Mouse (Mus musculus): ENCODE results near the gene Zfp697. TPM values are rescaled to one million over a fixed set of nuclear protein-coding genes. Genes with fewer than 3 reads are reported as not detected.
"Not testable (repeated sequence)": the region's sequence is repeated elsewhere in the genome, so short reads cannot be mapped to it uniquely, and the experiment has no call there.

The Zfp697 gene
- polyA plus RNA-seq, 1 experiment from 2014 or later: 8.8 TPM

GRCm38 (mm10) chr3:98682401-98682800, 300.1 kb downstream of the Zfp697 start:
- DNase-seq (ENCODE audit: low spot score): no peak
- H3K4me3 ChIP-seq: no peak overlapping the region
- WGBS: 78% methylated on average over 1 of the region's 1 CpGs
- no peaks in the 10 kb centered on the region for H3K27me3 ChIP-seq (replicated peaks; ENCODE audit: low read depth, poor library complexity, severe bottlenecking)
- no peaks in the 10 kb centered on the region for H3K4me1 ChIP-seq
- no peaks in the 10 kb centered on the region for H3K9me3 ChIP-seq
- no peak overlapping the region for H3K27ac ChIP-seq (replicated peaks)
- no peaks in the 10 kb centered on the region for H3K36me3 ChIP-seq (replicated peaks)

- H3K27ac ChIP-seq (replicated peaks): no peak overlapping the region
- no peaks in the 10 kb centered on the region for H3K27me3 ChIP-seq (replicated peaks; ENCODE audit: low read depth, poor library complexity, severe bottlenecking)
- H3K9me3 ChIP-seq: no peaks in the 10 kb centered on the region
- no peak for DNase-seq (ENCODE audit: low spot score)
- no peaks in the 10 kb centered on the region for H3K36me3 ChIP-seq (replicated peaks)
- no peak overlapping the region for H3K4me3 ChIP-seq
- no peaks in the 10 kb centered on the region for H3K4me1 ChIP-seq
Measured at GRCm38 (mm10) chr3:98720740-98721139, 338.5 kb downstream of the Zfp697 start.

DNA sequence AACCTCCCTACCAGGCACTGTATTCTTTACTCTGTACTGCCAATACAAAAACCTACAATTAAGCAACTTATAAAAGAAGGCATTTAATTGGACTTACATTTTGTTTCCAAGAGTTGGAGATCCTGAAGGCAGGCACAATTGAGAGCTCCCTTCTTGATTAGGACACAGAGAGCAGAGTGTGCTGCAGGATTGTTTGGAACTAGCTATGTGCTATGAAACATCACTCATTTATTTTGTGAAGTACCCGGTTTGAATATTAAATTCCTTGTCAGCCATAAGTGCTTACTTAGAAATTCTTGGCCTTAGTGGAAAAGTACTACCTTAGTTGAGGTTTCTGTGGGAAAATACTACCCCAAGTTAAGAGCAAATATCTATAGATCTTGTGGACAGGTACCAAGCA, 342.1 kb downstream of the Zfp697 start, which contains the start of gene Hsd3b2:
Hsd3b2 (minus strand) TSS at position 168 of the 400 bp plus-strand sequence.
- WGBS: 79% methylated on average over 1 of the region's 1 CpGs
- no peaks in the 10 kb centered on the region for H3K9me3 ChIP-seq

DNA sequence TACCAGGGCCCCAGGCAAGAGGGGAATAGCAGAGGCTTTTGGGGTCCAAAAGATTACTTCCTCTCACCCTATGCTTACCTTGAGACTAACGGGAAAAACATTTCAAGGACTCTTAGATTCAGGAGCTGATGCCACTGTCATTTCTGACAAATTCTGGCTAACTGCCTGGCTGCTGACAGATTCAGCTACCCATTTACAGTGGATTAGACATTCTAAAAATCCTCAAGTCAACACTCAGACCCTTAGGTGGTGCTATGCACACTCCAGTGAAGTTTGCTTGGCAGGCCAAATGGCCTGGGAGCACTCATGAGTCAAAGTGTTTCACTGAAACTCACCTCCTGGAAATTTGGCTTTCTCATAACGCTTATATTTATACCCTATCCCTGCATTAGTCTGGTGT, 344.0 kb downstream of the Zfp697 start:
- WGBS: 85% methylated on average over 2 of the region's 2 CpGs
- no peaks in the 10 kb centered on the region for H3K9me3 ChIP-seq
- no peak for DNase-seq (ENCODE audit: low spot score)

More for the DNA sequence above, 342.1 kb downstream of the Zfp697 start, which contains the start of gene Hsd3b2:
- H3K4me3 ChIP-seq: no peak within 1 kb of the TSS
- no peaks in the 10 kb centered on the region for H3K4me1 ChIP-seq
- H3K36me3 ChIP-seq (replicated peaks): no peaks in the 10 kb centered on the region
- H3K27ac ChIP-seq (replicated peaks): no peak within 1 kb of the TSS
- no peak for DNase-seq (ENCODE audit: low spot score)
- no peaks in the 10 kb centered on the region for H3K27me3 ChIP-seq (replicated peaks; ENCODE audit: low read depth, poor library complexity, severe bottlenecking)

DNA sequence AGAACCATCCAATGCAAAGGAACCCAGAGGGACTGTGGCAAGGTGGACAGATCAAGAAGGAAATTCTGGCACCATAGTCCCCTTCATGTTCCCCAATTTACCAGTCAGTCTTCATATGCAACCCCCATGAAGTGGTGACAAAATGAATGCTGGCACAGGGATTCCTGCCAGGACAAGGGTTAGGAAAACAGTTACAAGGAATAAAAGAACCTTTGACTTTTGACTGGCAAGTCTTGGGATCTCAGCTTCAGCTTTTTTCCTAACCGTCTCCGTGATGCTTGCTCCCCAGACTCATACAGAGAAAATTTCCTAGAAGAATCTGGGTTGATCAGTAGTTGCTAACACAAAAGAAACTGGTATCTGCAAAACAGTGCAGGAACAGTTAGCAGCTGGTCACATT, 351.5 kb downstream of the Zfp697 start:
- no peak overlapping the region for H3K27ac ChIP-seq (replicated peaks)
- H3K4me1 ChIP-seq: no peaks in the 10 kb centered on the region
- H3K27me3 ChIP-seq (replicated peaks; ENCODE audit: low read depth, poor library complexity, severe bottlenecking): no peaks in the 10 kb centered on the region
- 80% methylated on average over 2 of the region's 2 CpGs for WGBS
- no peaks in the 10 kb centered on the region for H3K36me3 ChIP-seq (replicated peaks)
- no peaks in the 10 kb centered on the region for H3K9me3 ChIP-seq
- no peak overlapping the region for H3K4me3 ChIP-seq
- no peak for DNase-seq (ENCODE audit: low spot score)

More for the DNA sequence above, 344.0 kb downstream of the Zfp697 start:
- H3K36me3 ChIP-seq (replicated peaks): no peaks in the 10 kb centered on the region
- no peaks in the 10 kb centered on the region for H3K4me1 ChIP-seq
- no peak overlapping the region for H3K4me3 ChIP-seq
- no peaks in the 10 kb centered on the region for H3K27me3 ChIP-seq (replicated peaks; ENCODE audit: low read depth, poor library complexity, severe bottlenecking)
- no peak overlapping the region for H3K27ac ChIP-seq (replicated peaks)

DNA sequence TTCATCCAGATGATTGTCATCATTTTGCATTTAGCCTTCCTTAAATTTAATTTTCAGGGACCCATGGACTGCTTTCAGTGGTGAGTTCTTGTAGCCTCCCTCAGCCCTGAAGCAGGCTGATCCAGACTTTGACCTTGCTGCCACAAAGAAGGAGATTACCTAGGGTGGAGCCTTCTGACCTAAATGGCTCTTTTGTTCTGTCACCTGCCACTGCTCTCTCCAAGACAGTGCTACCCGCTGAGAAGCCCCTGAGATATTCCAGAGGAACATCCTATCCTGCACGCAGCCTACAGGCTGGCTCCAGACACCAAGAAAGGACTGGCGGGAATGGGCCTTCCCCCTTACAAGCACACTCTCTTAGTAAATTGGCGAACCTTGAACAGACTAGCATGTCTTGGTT, 352.1 kb downstream of the Zfp697 start:
- H3K36me3 ChIP-seq (replicated peaks): no peaks in the 10 kb centered on the region
- DNase-seq (ENCODE audit: low spot score): no peak
- no peaks in the 10 kb centered on the region for H3K27me3 ChIP-seq (replicated peaks; ENCODE audit: low read depth, poor library complexity, severe bottlenecking)
- H3K9me3 ChIP-seq: no peaks in the 10 kb centered on the region
- 51% methylated on average over 4 of the region's 4 CpGs for WGBS
- no peak overlapping the region for H3K4me3 ChIP-seq
- H3K27ac ChIP-seq (replicated peaks): no peak overlapping the region
- no peaks in the 10 kb centered on the region for H3K4me1 ChIP-seq

DNA sequence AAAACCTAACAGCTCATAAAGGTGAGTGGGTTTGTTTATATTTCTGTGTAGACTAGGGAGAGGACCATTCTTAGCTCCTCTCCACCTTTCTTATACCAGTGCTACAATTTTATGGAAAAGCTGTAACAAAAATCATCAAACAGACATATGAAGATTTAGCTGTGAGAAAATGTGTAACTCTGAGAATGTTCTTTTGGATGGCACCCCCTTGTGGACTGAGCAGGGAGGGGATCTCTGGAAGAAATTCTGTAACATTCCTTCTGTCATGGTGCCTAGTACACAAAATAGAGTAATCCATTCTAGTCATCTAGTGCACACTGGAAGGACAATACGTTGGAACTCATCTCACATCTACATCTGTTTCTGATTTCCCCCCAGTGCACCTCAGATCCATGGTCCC, 358.8 kb downstream of the Zfp697 start:
- H3K36me3 ChIP-seq (replicated peaks); H3K27ac ChIP-seq (replicated peaks); DNase-seq (ENCODE audit: low spot score); H3K4me1 ChIP-seq; H3K27me3 ChIP-seq (replicated peaks; ENCODE audit: low read depth, poor library complexity, severe bottlenecking); H3K9me3 ChIP-seq; H3K4me3 ChIP-seq: not testable (repeated sequence)
- 73% methylated on average over 1 of the region's 1 CpGs for WGBS

DNA sequence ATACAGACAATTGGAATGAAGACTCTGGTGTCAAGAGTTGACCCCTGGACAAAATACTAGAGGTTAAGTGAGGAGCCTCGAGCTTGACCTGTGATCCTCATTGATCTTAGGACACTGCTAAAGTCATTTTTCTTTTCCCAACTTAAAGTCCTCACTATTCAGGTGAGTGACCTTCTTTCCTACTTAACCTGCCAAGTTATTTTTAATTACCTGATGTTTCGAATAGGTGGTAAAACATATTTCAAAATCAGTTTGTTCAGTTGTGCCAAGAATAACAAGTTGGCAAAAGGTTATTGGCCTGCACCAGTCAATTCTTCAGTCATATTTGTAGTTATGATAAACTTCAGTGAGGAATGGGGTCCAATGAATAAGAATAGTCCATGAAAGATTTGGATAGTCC, 369.9 kb downstream of the Zfp697 start:
- H3K27me3 ChIP-seq (replicated peaks; ENCODE audit: low read depth, poor library complexity, severe bottlenecking): no peaks in the 10 kb centered on the region
- H3K4me1 ChIP-seq: no peaks in the 10 kb centered on the region
- DNase-seq (ENCODE audit: low spot score): no peak
- H3K36me3 ChIP-seq (replicated peaks): no peaks in the 10 kb centered on the region
- 82% methylated on average over 2 of the region's 2 CpGs for WGBS
- H3K27ac ChIP-seq (replicated peaks): no peak overlapping the region
- no peaks in the 10 kb centered on the region for H3K9me3 ChIP-seq
- H3K4me3 ChIP-seq: no peak overlapping the region

DNA sequence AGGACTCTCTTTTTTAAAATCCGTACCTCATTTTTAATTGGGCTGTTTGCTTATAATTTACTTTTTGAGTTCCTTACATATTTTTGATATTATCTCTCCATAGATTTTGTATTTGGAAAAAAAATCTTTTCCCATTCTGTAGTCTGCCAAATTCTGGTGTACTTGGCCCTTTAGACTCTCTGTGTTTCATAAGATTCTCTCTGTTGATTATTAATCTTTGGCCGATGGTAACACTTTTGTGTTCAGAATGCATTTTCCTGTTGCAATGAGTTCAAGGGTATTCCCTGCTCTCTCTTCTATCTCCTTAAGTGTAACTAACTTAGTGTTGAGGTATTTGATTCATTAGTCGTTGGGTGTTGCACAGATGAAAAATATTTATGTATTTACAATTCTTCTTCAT, 374.6 kb downstream of the Zfp697 start:
- DNase-seq (ENCODE audit: low spot score): no peak
- Histone ChIP-seq H3K36me3 (replicated peaks) (no peaks in the 10 kb centered on the region), H3K9me3 (no peaks in the 10 kb centered on the region), H3K4me1 (no peaks in the 10 kb centered on the region), H3K4me3 (no peak overlapping the region), H3K27ac (replicated peaks) (no peak overlapping the region), H3K27me3 (replicated peaks; ENCODE audit: low read depth, poor library complexity, severe bottlenecking) (no peaks in the 10 kb centered on the region)
- 85% methylated on average over 3 of the region's 3 CpGs for WGBS

GRCm38 (mm10) chr3:98764155-98764554, 381.9 kb downstream of the Zfp697 start:
- no peaks in the 10 kb centered on the region for H3K4me1 ChIP-seq
- DNase-seq (ENCODE audit: low spot score): no peak
- H3K36me3 ChIP-seq (replicated peaks): no peaks in the 10 kb centered on the region
- no peak overlapping the region for H3K4me3 ChIP-seq
- H3K27ac ChIP-seq (replicated peaks): no peak overlapping the region
- H3K27me3 ChIP-seq (replicated peaks; ENCODE audit: low read depth, poor library complexity, severe bottlenecking): no peaks in the 10 kb centered on the region
- H3K9me3 ChIP-seq: no peaks in the 10 kb centered on the region

DNA sequence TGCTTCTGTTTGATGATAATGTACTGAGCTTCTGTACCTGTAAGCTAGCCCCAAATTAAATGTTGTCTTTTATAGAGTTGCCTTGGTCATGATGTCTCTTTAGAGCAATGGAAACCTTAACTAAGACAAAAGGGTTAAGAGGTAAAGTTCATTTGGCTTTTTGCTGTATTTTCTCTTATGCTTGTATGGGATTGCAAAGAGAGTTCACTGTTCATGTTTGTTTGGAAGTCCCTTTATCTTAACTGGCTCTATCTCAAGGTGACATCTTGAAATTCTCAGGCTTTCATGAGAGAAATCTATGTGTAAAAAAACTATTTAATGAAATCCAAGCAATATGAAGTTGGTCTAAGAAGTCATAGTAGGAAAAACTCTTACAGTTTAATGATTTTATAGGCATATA, 398.7 kb downstream of the Zfp697 start:
- DNase-seq (ENCODE audit: low spot score): no peak
- H3K9me3 ChIP-seq: no peaks in the 10 kb centered on the region
- no peaks in the 10 kb centered on the region for H3K4me1 ChIP-seq
- no peak overlapping the region for H3K27ac ChIP-seq (replicated peaks)
- no peaks in the 10 kb centered on the region for H3K36me3 ChIP-seq (replicated peaks)
- no peak overlapping the region for H3K4me3 ChIP-seq
- no peaks in the 10 kb centered on the region for H3K27me3 ChIP-seq (replicated peaks; ENCODE audit: low read depth, poor library complexity, severe bottlenecking)

GRCm38 (mm10) chr3:98782181-98782868, 400.1 kb downstream of the Zfp697 start:
- H3K27ac ChIP-seq (replicated peaks): no peak overlapping the region
- no peak for DNase-seq (ENCODE audit: low spot score)
- H3K4me1 ChIP-seq: no peaks in the 10 kb centered on the region
- H3K27me3 ChIP-seq (replicated peaks; ENCODE audit: low read depth, poor library complexity, severe bottlenecking): no peaks in the 10 kb centered on the region
- no peak overlapping the region for H3K4me3 ChIP-seq
- H3K36me3 ChIP-seq (replicated peaks): no peaks in the 10 kb centered on the region
- no peaks in the 10 kb centered on the region for H3K9me3 ChIP-seq

- H3K36me3 ChIP-seq (replicated peaks): no peaks in the 10 kb centered on the region
- 71% methylated on average over 2 of the region's 2 CpGs for WGBS
- H3K27ac ChIP-seq (replicated peaks): no peak overlapping the region
- no peaks in the 10 kb centered on the region for H3K27me3 ChIP-seq (replicated peaks; ENCODE audit: low read depth, poor library complexity, severe bottlenecking)
- H3K4me3 ChIP-seq: no peak overlapping the region
- DNase-seq (ENCODE audit: low spot score): no peak
- no peaks in the 10 kb centered on the region for H3K9me3 ChIP-seq
- H3K4me1 ChIP-seq: no peaks in the 10 kb centered on the region
Measured at GRCm38 (mm10) chr3:98786551-98786950, 404.3 kb downstream of the Zfp697 start.

All from embryonic facial prominence, embryonic 10.5 days (tissue).